Mouse (Mus musculus): ENCODE measurements around the gene Fmo4.

DNA sequence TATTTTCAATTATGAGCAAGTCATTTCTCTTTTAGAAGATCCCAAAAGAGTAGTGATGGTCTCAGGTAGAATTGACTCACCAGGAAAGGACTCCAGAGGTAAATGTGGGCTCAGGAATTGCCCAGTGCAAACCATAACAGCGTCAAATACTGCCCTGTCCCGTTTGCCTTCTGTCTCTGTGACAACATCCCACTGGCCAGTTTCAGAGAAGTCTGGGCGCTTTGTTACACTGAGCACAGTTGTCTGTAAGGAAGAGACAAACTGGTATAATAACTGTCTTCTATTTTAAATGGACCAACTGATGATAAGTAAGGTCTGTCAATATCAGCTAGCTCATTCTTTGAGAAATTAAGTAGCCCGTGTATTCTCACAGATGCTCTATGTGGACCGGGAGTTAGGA lies 6.3 kb downstream of the Fmo4 start:
- TF ChIP-seq POLR2A (IDR thresholded peaks at IDR 0.05; ENCODE audit: extremely low read depth, insufficient read depth, low read length) (no peak), CTCF (IDR thresholded peaks at IDR 0.05; ENCODE audit: extremely low read depth, insufficient read depth, low read length) (no peak)

Measured in cortical plate, adult 2 months (tissue).